Mouse (Mus musculus): ENCODE results near the gene Gm45717.

DNA sequence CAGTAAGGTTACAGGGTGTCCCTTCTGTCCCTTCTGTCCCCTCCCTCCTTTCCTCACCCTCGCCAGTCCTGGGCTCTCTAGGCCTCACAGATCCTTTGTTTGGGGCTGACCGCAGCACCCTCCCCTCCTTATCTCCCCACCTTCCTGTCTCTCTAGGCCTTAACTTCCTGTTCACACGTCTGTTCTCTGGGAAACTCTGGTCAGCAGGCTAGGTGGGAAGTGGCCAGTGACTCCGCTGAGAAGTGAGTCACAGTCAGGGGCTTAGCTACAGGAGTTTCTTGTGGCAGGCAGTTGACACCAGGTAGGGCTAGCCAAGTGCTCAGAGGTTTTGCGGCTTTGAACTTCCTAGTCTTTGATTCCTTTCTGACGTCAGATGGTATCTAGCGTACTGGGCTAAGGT lies 8.8 kb downstream of the Gm45717 start:
- no peak for TF ChIP-seq TAL1 (IDR thresholded peaks at IDR 0.05; ENCODE audit: low read length)
- no peak for TF ChIP-seq GATA1 (IDR thresholded peaks at IDR 0.05; ENCODE audit: low read length)

All from erythroblast, embryonic 14.5 days (primary cell).